Mouse (Mus musculus) myocyte (in vitro differentiated cells): ENCODE measurements around the gene Rbfox1.

ENCODE experiments used
- E2F4 ChIP-seq: IDR thresholded peaks from one replicate; pipeline ENCODE4 v1.6.1; 2011; ENCODE audit warnings: mild to moderate bottlenecking, control low read depth, moderate library complexity; ENCODE audit not compliant: insufficient read depth
- MYOG ChIP-seq, 3 experiments: IDR thresholded peaks; one replicate each; pipeline ENCODE4 v1.6.1; 2011; ENCODE audit warnings: control low read depth in 2 of 3, low read depth in 2 of 3, mild to moderate bottlenecking in 2 of 3; ENCODE audit not compliant: insufficient read length in 2 of 3, control insufficient read depth in 1 of 3, insufficient read depth in 1 of 3
- POLR2A ChIP-seq: IDR thresholded peaks from one replicate; pipeline ENCODE4 v1.6.1; 2011; ENCODE audit warnings: low read depth, mild to moderate bottlenecking, control low read depth, moderate library complexity; ENCODE audit not compliant: insufficient read length
- USF1 ChIP-seq: IDR thresholded peaks from one replicate; pipeline ENCODE4 v1.6.1; 2011; ENCODE audit warnings: low read depth, mild to moderate bottlenecking, control low read depth, moderate library complexity

- no peak for TF ChIP-seq E2F4
- TF ChIP-seq USF1: no peak
- no peak for TF ChIP-seq POLR2A
- no peak for TF ChIP-seq MYOG (IDR thresholded peaks at IDR 0.05; ENCODE audit: control insufficient read depth in 1 of 3, insufficient read depth in 1 of 3, insufficient read length in 2 of 3, low read depth in 2 of 3)
These were observed 1251.8 kb downstream of the Rbfox1 start for GRCm38 (mm10) chr16:7136971-7137370.
